Mouse (Mus musculus): ENCODE measurements around the gene Adprhl2. TPM values are rescaled to one million over a fixed set of nuclear protein-coding genes. Genes with fewer than 3 reads are reported as not detected.

Gene Adprhl2
- polyA plus RNA-seq, 1 experiment from 2014 or later = 94.6 TPM

GRCm38 (mm10) chr4:126303877-126304276 lies 17.6 kb downstream of the Adprhl2 start:
- H3K4me3 ChIP-seq = no peak overlapping the region
- no peaks in the 10 kb centered on the region for H3K36me3 ChIP-seq (replicated peaks)
- no peak for ATAC-seq (replicated peaks)
- no peak overlapping the region for H3K9ac ChIP-seq
- H3K9me3 ChIP-seq = no peaks in the 10 kb centered on the region
- peaks cover 12% of the 10 kb centered on the region for H3K4me1 ChIP-seq
- H3K27ac ChIP-seq = no peak overlapping the region
- 57% methylated on average over 4 of the region's 4 CpGs for WGBS
- H3K27me3 ChIP-seq (replicated peaks) = peaks cover 49% of the 10 kb centered on the region
- no peak overlapping the region for H3K4me2 ChIP-seq

GRCm38 (mm10) chr4:126301584-126302309 lies 19.8 kb downstream of the Adprhl2 start:
- no peaks in the 10 kb centered on the region for H3K36me3 ChIP-seq (replicated peaks)
- H3K27ac ChIP-seq = no peak overlapping the region
- H3K9ac ChIP-seq = no peak overlapping the region
- H3K4me2 ChIP-seq = peak overlapping the region; percentile 42
- no peaks in the 10 kb centered on the region for H3K9me3 ChIP-seq
- H3K27me3 ChIP-seq (replicated peaks) = peaks cover 64% of the 10 kb centered on the region
- H3K4me1 ChIP-seq = peaks cover 18% of the 10 kb centered on the region
- ATAC-seq (replicated peaks) = no peak
- H3K4me3 ChIP-seq = peak overlapping the region; percentile 16
- WGBS = 4% methylated on average over 27 of the region's 27 CpGs

- Histone ChIP-seq H3K27me3 (replicated peaks) (peaks cover 68% of the 10 kb centered on the region), H3K27ac (no peak overlapping the region), H3K9me3 (no peaks in the 10 kb centered on the region), H3K4me2 (peak overlapping the region; percentile 42), H3K4me3 (peak overlapping the region; percentile 16), H3K4me1 (peaks cover 23% of the 10 kb centered on the region), H3K9ac (0 out of 2 replicates have a peak overlapping the region, but pooled peaks have one; percentile 9), H3K36me3 (replicated peaks) (no peaks in the 10 kb centered on the region)
- under 1% methylated on average over 49 of the region's 50 CpGs for WGBS
- ATAC-seq (replicated peaks) = no peak
These were observed 20.5 kb downstream of the Adprhl2 start for GRCm38 (mm10) chr4:126300916-126301583.

- peak overlapping the region; percentile 32 for H3K4me3 ChIP-seq
- peaks cover 21% of the 10 kb centered on the region for H3K4me1 ChIP-seq
- H3K27me3 ChIP-seq (replicated peaks) = peaks cover 50% of the 10 kb centered on the region
- peak overlapping the region; percentile 24 for H3K9ac ChIP-seq
- H3K27ac ChIP-seq = no peak overlapping the region
- no peaks in the 10 kb centered on the region for H3K36me3 ChIP-seq (replicated peaks)
- ATAC-seq (replicated peaks) = peak; percentile 30; the same call in 1 of the 2 replicates
- WGBS = 1% methylated on average over 34 of the region's 34 CpGs
- H3K9me3 ChIP-seq = no peaks in the 10 kb centered on the region
- peak overlapping the region; percentile 62 for H3K4me2 ChIP-seq
These were observed 24.8 kb downstream of the Adprhl2 start for GRCm38 (mm10) chr4:126296617-126297101.

- peaks cover 43% of the 10 kb centered on the region for H3K27me3 ChIP-seq (replicated peaks)
- H3K4me3 ChIP-seq = no peak overlapping the region
- no peaks in the 10 kb centered on the region for H3K9me3 ChIP-seq
- 41% methylated on average over 4 of the region's 4 CpGs for WGBS
- H3K4me2 ChIP-seq = no peak overlapping the region
- ATAC-seq (replicated peaks) = no peak
- H3K36me3 ChIP-seq (replicated peaks) = no peaks in the 10 kb centered on the region
- no peak overlapping the region for H3K9ac ChIP-seq
- peaks cover 14% of the 10 kb centered on the region for H3K4me1 ChIP-seq
- H3K27ac ChIP-seq = no peak overlapping the region
These were observed 25.6 kb downstream of the Adprhl2 start for GRCm38 (mm10) chr4:126295937-126296336.

GRCm38 (mm10) chr4:126295152-126295551 lies 26.4 kb downstream of the Adprhl2 start:
- H3K27ac ChIP-seq = no peak overlapping the region
- 70% methylated on average over 6 of the region's 6 CpGs for WGBS
- ATAC-seq (replicated peaks) = no peak
- H3K36me3 ChIP-seq (replicated peaks) = no peaks in the 10 kb centered on the region
- H3K4me1 ChIP-seq = peaks cover 11% of the 10 kb centered on the region
- peaks cover 40% of the 10 kb centered on the region for H3K27me3 ChIP-seq (replicated peaks)
- H3K4me2 ChIP-seq = no peak overlapping the region
- no peaks in the 10 kb centered on the region for H3K9me3 ChIP-seq
- H3K4me3 ChIP-seq = no peak overlapping the region
- no peak overlapping the region for H3K9ac ChIP-seq

- 21% methylated on average over 13 of the region's 13 CpGs for WGBS
- ATAC-seq (replicated peaks) = no peak
These were observed 30.3 kb downstream of the Adprhl2 start for GRCm38 (mm10) chr4:126291196-126291595.

GRCm38 (mm10) chr4:126290314-126290713 lies 31.2 kb downstream of the Adprhl2 start:
- no peak overlapping the region for H3K4me3 ChIP-seq
- H3K36me3 ChIP-seq (replicated peaks) = no peaks in the 10 kb centered on the region
- no peak for ATAC-seq (replicated peaks)
- no peak overlapping the region for H3K27ac ChIP-seq
- H3K4me1 ChIP-seq = peaks cover 5% of the 10 kb centered on the region
- H3K27me3 ChIP-seq (replicated peaks) = peaks cover 44% of the 10 kb centered on the region
- H3K4me2 ChIP-seq = no peak overlapping the region
- 77% methylated on average over 8 of the region's 8 CpGs for WGBS
- H3K9me3 ChIP-seq = no peaks in the 10 kb centered on the region
- no peak overlapping the region for H3K9ac ChIP-seq

More at GRCm38 (mm10) chr4:126291196-126291595, 30.3 kb downstream of the Adprhl2 start:
- no peak overlapping the region for H3K27ac ChIP-seq
- no peaks in the 10 kb centered on the region for H3K9me3 ChIP-seq
- no peak overlapping the region for H3K4me2 ChIP-seq
- H3K9ac ChIP-seq = no peak overlapping the region
- no peaks in the 10 kb centered on the region for H3K36me3 ChIP-seq (replicated peaks)
- peaks cover 39% of the 10 kb centered on the region for H3K27me3 ChIP-seq (replicated peaks)
- no peak overlapping the region for H3K4me3 ChIP-seq
- peaks cover 5% of the 10 kb centered on the region for H3K4me1 ChIP-seq

GRCm38 (mm10) chr4:126288085-126288666 lies 33.3 kb downstream of the Adprhl2 start:
- no peak for ATAC-seq (replicated peaks)
- Histone ChIP-seq H3K27ac (no peak overlapping the region), H3K27me3 (replicated peaks) (peaks cover 50% of the 10 kb centered on the region), H3K36me3 (replicated peaks) (no peaks in the 10 kb centered on the region), H3K9me3 (no peaks in the 10 kb centered on the region), H3K9ac (no peak overlapping the region), H3K4me1 (peaks cover 5% of the 10 kb centered on the region), H3K4me2 (no peak overlapping the region), H3K4me3 (no peak overlapping the region)
- 36% methylated on average over 17 of the region's 17 CpGs for WGBS

- no peak overlapping the region for H3K4me2 ChIP-seq
- peaks cover 50% of the 10 kb centered on the region for H3K27me3 ChIP-seq (replicated peaks)
- no peak overlapping the region for H3K27ac ChIP-seq
- no peaks in the 10 kb centered on the region for H3K9me3 ChIP-seq
- H3K36me3 ChIP-seq (replicated peaks) = no peaks in the 10 kb centered on the region
- WGBS = 25% methylated on average over 11 of the region's 11 CpGs
- peaks cover 5% of the 10 kb centered on the region for H3K4me1 ChIP-seq
- no peak for ATAC-seq (replicated peaks)
- H3K4me3 ChIP-seq = no peak overlapping the region
- no peak overlapping the region for H3K9ac ChIP-seq
These were observed 34.1 kb downstream of the Adprhl2 start for GRCm38 (mm10) chr4:126287302-126287995.

- Histone ChIP-seq H3K4me2 (peak within 1 kb of the TSS; percentile 44), H3K4me1 (peaks cover 5% of the 10 kb centered on the region), H3K27ac (no peak within 1 kb of the TSS), H3K9ac (no peak within 1 kb of the TSS), H3K4me3 (peak within 1 kb of the TSS; percentile 23), H3K27me3 (replicated peaks) (peaks cover 50% of the 10 kb centered on the region), H3K36me3 (replicated peaks) (no peaks in the 10 kb centered on the region), H3K9me3 (no peaks in the 10 kb centered on the region)
- 3% methylated on average over 40 of the region's 42 CpGs for WGBS
- ATAC-seq (replicated peaks) = no peak
These were observed 35.0 kb downstream of the Adprhl2 start, which contains the start of gene Col8a2 for GRCm38 (mm10) chr4:126286492-126286891. Col8a2 (plus strand) TSS chr4:126286793.

GRCm38 (mm10) chr4:126283582-126283981 lies 37.9 kb downstream of the Adprhl2 start:
- H3K4me1 ChIP-seq = peaks cover 5% of the 10 kb centered on the region

More at GRCm38 (mm10) chr4:126283582-126283981, 37.9 kb downstream of the Adprhl2 start:
- H3K9ac ChIP-seq = no peak overlapping the region
- H3K27ac ChIP-seq = no peak overlapping the region
- peaks cover 38% of the 10 kb centered on the region for H3K27me3 ChIP-seq (replicated peaks)
- H3K4me3 ChIP-seq = no peak overlapping the region
- no peak for ATAC-seq (replicated peaks)
- H3K9me3 ChIP-seq = no peaks in the 10 kb centered on the region
- WGBS = 87% methylated on average over 8 of the region's 8 CpGs
- no peak overlapping the region for H3K4me2 ChIP-seq
- no peaks in the 10 kb centered on the region for H3K36me3 ChIP-seq (replicated peaks)
